Mouse (Mus musculus) lung, adult 2 months (tissue): Measurements from ENCODE around the gene Slmap.

Source experiments
- CTCF ChIP-seq: fragments of 200-500 bp; IDR thresholded peaks from 2 replicates; pipeline ENCODE4 v1.5.1; 2011; ENCODE audit warnings: mild to moderate bottlenecking, low read length, control low read depth; ENCODE audit not compliant: insufficient read depth
- POLR2A ChIP-seq: fragments of 200-500 bp; IDR thresholded peaks from 2 replicates; pipeline ENCODE4 v1.6.1; 2011; ENCODE audit warnings: low read depth, mild to moderate bottlenecking, control low read depth, low read length, borderline replicate concordance; ENCODE audit errors: extremely low read depth

- no peak for TF ChIP-seq POLR2A
- no peak for TF ChIP-seq CTCF
Measured at GRCm38 (mm10) chr14:26528296-26528695, 6.4 kb downstream of the Slmap start.
